Mouse (Mus musculus): Measurements from ENCODE around the gene Fam19a3. TPM values are rescaled to one million over a fixed set of nuclear protein-coding genes. Genes with fewer than 3 reads are reported as not detected.
"Not testable (repeated sequence)": the region's sequence is repeated elsewhere in the genome, so short reads cannot be mapped to it uniquely, and the experiment has no call there.

The Fam19a3 gene
- polyA plus RNA-seq, 1 experiment from 2014 or later: 0.25 TPM

GRCm38 (mm10) chr3:104777342-104777741 is 4.3 kb downstream of the Fam19a3 start:
- Histone ChIP-seq H3K27me3 (peaks cover 72% of the 10 kb centered on the region), H3K4me1 (peaks cover 21% of the 10 kb centered on the region), H3K9ac (peak overlapping the region; percentile 64), H3K4me2 (peak overlapping the region; percentile 76), H3K36me3 (no peaks in the 10 kb centered on the region), H3K4me3 (peak overlapping the region; percentile 44), H3K27ac (no peak overlapping the region), H3K9me3 (no peaks in the 10 kb centered on the region)
- ATAC-seq (ENCODE audit: insufficient number of reproducible peaks, insufficient read depth, low FRiP score, low TSS enrichment, low read depth): no peak
- 1% methylated on average over 20 of the region's 20 CpGs for WGBS

GRCm38 (mm10) chr3:104773301-104773700 is 8.3 kb downstream of the Fam19a3 start:
- ATAC-seq (ENCODE audit: insufficient number of reproducible peaks, insufficient read depth, low FRiP score, low TSS enrichment, low read depth): no peak
- no peaks in the 10 kb centered on the region for H3K9me3 ChIP-seq
- 71% methylated on average over 7 of the region's 7 CpGs for WGBS
- peaks cover 33% of the 10 kb centered on the region for H3K27me3 ChIP-seq
- no peak overlapping the region for H3K4me3 ChIP-seq
- peak overlapping the region; percentile 3; the same call in 1 of the 2 replicates for H3K9ac ChIP-seq
- H3K36me3 ChIP-seq: no peaks in the 10 kb centered on the region
- no peak overlapping the region for H3K27ac ChIP-seq
- no peak overlapping the region for H3K4me2 ChIP-seq
- peaks cover 10% of the 10 kb centered on the region for H3K4me1 ChIP-seq

- no peak overlapping the region for H3K27ac ChIP-seq
- 47% methylated on average over 6 of the region's 6 CpGs for whole genome bisulfite sequencing
- no peak for ATAC-seq (ENCODE audit: insufficient number of reproducible peaks, insufficient read depth, low FRiP score, low TSS enrichment, low read depth)
Measured at GRCm38 (mm10) chr3:104771460-104771859, 10.2 kb downstream of the Fam19a3 start.

GRCm38 (mm10) chr3:104770918-104771317 is 10.7 kb downstream of the Fam19a3 start:
- Histone ChIP-seq H3K4me1 (peaks cover 10% of the 10 kb centered on the region), H3K9me3 (no peaks in the 10 kb centered on the region), H3K27me3 (peaks cover 9% of the 10 kb centered on the region), H3K9ac (no peak overlapping the region), H3K27ac (peak overlapping the region; percentile 28; the same call in 1 of the 2 replicates), H3K4me3 (no peak overlapping the region), H3K36me3 (no peaks in the 10 kb centered on the region), H3K4me2 (no peak overlapping the region)
- WGBS: 24% methylated on average over 3 of the region's 3 CpGs
- no peak for ATAC-seq (ENCODE audit: insufficient number of reproducible peaks, insufficient read depth, low FRiP score, low TSS enrichment, low read depth)

More at GRCm38 (mm10) chr3:104771460-104771859, 10.2 kb downstream of the Fam19a3 start:
- H3K4me3 ChIP-seq: no peak overlapping the region
- H3K9ac ChIP-seq: no peak overlapping the region
- H3K27me3 ChIP-seq: peaks cover 15% of the 10 kb centered on the region
- no peak overlapping the region for H3K4me2 ChIP-seq
- H3K36me3 ChIP-seq: no peaks in the 10 kb centered on the region
- peaks cover 10% of the 10 kb centered on the region for H3K4me1 ChIP-seq
- H3K9me3 ChIP-seq: no peaks in the 10 kb centered on the region

GRCm38 (mm10) chr3:104770035-104770434 is 11.6 kb downstream of the Fam19a3 start:
- Histone ChIP-seq H3K4me3 (no peak overlapping the region), H3K4me1 (peaks cover 10% of the 10 kb centered on the region), H3K4me2 (no peak overlapping the region), H3K27ac (no peak overlapping the region), H3K9ac (no peak overlapping the region), H3K36me3 (no peaks in the 10 kb centered on the region), H3K27me3 (0 out of 2 replicates have a peak, but pooled peaks cover 4% of the 10 kb centered on the region), H3K9me3 (no peaks in the 10 kb centered on the region)
- WGBS: 58% methylated on average over 10 of the region's 10 CpGs
- no peak for ATAC-seq (ENCODE audit: insufficient number of reproducible peaks, insufficient read depth, low FRiP score, low TSS enrichment, low read depth)

- 47% methylated on average over 3 of the region's 3 CpGs for WGBS
- H3K4me3 ChIP-seq: no peak overlapping the region
- no peak for ATAC-seq (ENCODE audit: insufficient number of reproducible peaks, insufficient read depth, low FRiP score, low TSS enrichment, low read depth)
- no peaks in the 10 kb centered on the region for H3K36me3 ChIP-seq
- peaks cover 10% of the 10 kb centered on the region for H3K4me1 ChIP-seq
- no peak overlapping the region for H3K4me2 ChIP-seq
- 0 out of 2 replicates have a peak, but pooled peaks cover 4% of the 10 kb centered on the region for H3K27me3 ChIP-seq
- 0 out of 2 replicates have a peak overlapping the region, but pooled peaks have one; percentile 16 for H3K9ac ChIP-seq
- H3K27ac ChIP-seq: no peak overlapping the region
- no peaks in the 10 kb centered on the region for H3K9me3 ChIP-seq
Measured at GRCm38 (mm10) chr3:104769135-104769534, 12.5 kb downstream of the Fam19a3 start.

GRCm38 (mm10) chr3:104767716-104768115 is 13.9 kb downstream of the Fam19a3 start:
- H3K4me2 ChIP-seq: no peak overlapping the region
- H3K4me3 ChIP-seq: no peak overlapping the region
- 82% methylated on average over 4 of the region's 4 CpGs for WGBS
- no peaks in the 10 kb centered on the region for H3K36me3 ChIP-seq
- H3K27me3 ChIP-seq: 0 out of 2 replicates have a peak, but pooled peaks cover 2% of the 10 kb centered on the region
- no peak for ATAC-seq (ENCODE audit: insufficient number of reproducible peaks, insufficient read depth, low FRiP score, low TSS enrichment, low read depth)
- H3K4me1 ChIP-seq: peaks cover 10% of the 10 kb centered on the region
- H3K27ac ChIP-seq: no peak overlapping the region
- no peaks in the 10 kb centered on the region for H3K9me3 ChIP-seq
- no peak overlapping the region for H3K9ac ChIP-seq

- Histone ChIP-seq H3K4me3 (no peak overlapping the region), H3K4me1 (peaks cover 10% of the 10 kb centered on the region), H3K27me3 (no peaks in the 10 kb centered on the region), H3K27ac (no peak overlapping the region), H3K36me3 (no peaks in the 10 kb centered on the region), H3K4me2 (no peak overlapping the region), H3K9me3 (no peaks in the 10 kb centered on the region), H3K9ac (no peak overlapping the region)
- ATAC-seq (ENCODE audit: insufficient number of reproducible peaks, insufficient read depth, low FRiP score, low TSS enrichment, low read depth): no peak
- 63% methylated on average over 2 of the region's 2 CpGs for WGBS
Measured at GRCm38 (mm10) chr3:104767141-104767540, 14.5 kb downstream of the Fam19a3 start.

- Histone ChIP-seq H3K4me3 (no peak overlapping the region), H3K36me3 (no peaks in the 10 kb centered on the region), H3K9ac (no peak overlapping the region), H3K4me1 (0 out of 2 replicates have a peak, but pooled peaks cover 2% of the 10 kb centered on the region), H3K4me2 (no peak overlapping the region), H3K9me3 (no peaks in the 10 kb centered on the region), H3K27me3 (peaks cover 7% of the 10 kb centered on the region; the same call in 1 of the 2 replicates), H3K27ac (no peak overlapping the region)
- WGBS: 20% methylated on average over 4 of the region's 4 CpGs
- ATAC-seq (ENCODE audit: insufficient number of reproducible peaks, insufficient read depth, low FRiP score, low TSS enrichment, low read depth): no peak
Measured at GRCm38 (mm10) chr3:104765021-104765420, 16.6 kb downstream of the Fam19a3 start.

- H3K9ac ChIP-seq; H3K27ac ChIP-seq; H3K4me1 ChIP-seq; H3K4me3 ChIP-seq; H3K36me3 ChIP-seq; ATAC-seq (ENCODE audit: insufficient number of reproducible peaks, insufficient read depth, low FRiP score, low TSS enrichment, low read depth); H3K9me3 ChIP-seq: not testable (repeated sequence)
- Histone ChIP-seq H3K4me2 (peak overlapping the region; percentile 32; the same call in 1 of the 2 replicates), H3K27me3 (peaks cover 20% of the 10 kb centered on the region)
- WGBS: 17% methylated on average over 20 of the region's 20 CpGs
Measured at GRCm38 (mm10) chr3:104762103-104762863, 19.4 kb downstream of the Fam19a3 start.

GRCm38 (mm10) chr3:104758869-104759268 is 22.8 kb downstream of the Fam19a3 start:
- Histone ChIP-seq H3K4me3 (peak overlapping the region; percentile 41), H3K36me3 (no peaks in the 10 kb centered on the region), H3K9me3 (no peaks in the 10 kb centered on the region), H3K9ac (peak overlapping the region; percentile 67), H3K27me3 (peaks cover 20% of the 10 kb centered on the region), H3K4me2 (peak overlapping the region; percentile 68), H3K27ac (no peak overlapping the region), H3K4me1 (peaks cover 13% of the 10 kb centered on the region; the same call in 1 of the 2 replicates)
- 2% methylated on average over 5 of the region's 5 CpGs for WGBS
- ATAC-seq (ENCODE audit: insufficient number of reproducible peaks, insufficient read depth, low FRiP score, low TSS enrichment, low read depth): no peak

- 2% methylated on average over 27 of the region's 27 CpGs for WGBS
- peak overlapping the region; percentile 68 for H3K4me2 ChIP-seq
- H3K27me3 ChIP-seq: peaks cover 23% of the 10 kb centered on the region
- peak overlapping the region; percentile 67 for H3K9ac ChIP-seq
- H3K4me1 ChIP-seq: peaks cover 13% of the 10 kb centered on the region; the same call in 1 of the 2 replicates
- H3K4me3 ChIP-seq: peak overlapping the region; percentile 41
- peak; percentile 78; the same call in 1 of the 2 replicates for ATAC-seq (ENCODE audit: insufficient number of reproducible peaks, insufficient read depth, low FRiP score, low TSS enrichment, low read depth)
- H3K27ac ChIP-seq: no peak overlapping the region
- no peaks in the 10 kb centered on the region for H3K9me3 ChIP-seq
- H3K36me3 ChIP-seq: no peaks in the 10 kb centered on the region
Measured at GRCm38 (mm10) chr3:104758406-104758805, 23.2 kb downstream of the Fam19a3 start.

Data from embryonic facial prominence, embryonic 13.5 days (tissue).